Mouse (Mus musculus) kidney, postnatal 0 days (tissue): ENCODE results near the gene Myo1h. TPM values are rescaled to one million over a fixed set of nuclear protein-coding genes. Genes with fewer than 3 reads are reported as not detected.

ENCODE experiments used
- ATAC-seq: fragments of 200-750 bp; cut with Nextera tagmentation; replicated peaks from 2 replicates; pipeline ENCODE4 v1.8.0; 2017; ENCODE audit warnings: low read depth, moderate number of reproducible peaks, moderate TSS enrichment, moderate library complexity; ENCODE audit not compliant: low FRiP score
- DNase-seq: peaks from one replicate; pipeline ENCODE4 v3.0.0-alpha.2; 2016; ENCODE audit warnings: low spot score
- H3K27ac ChIP-seq: fragments of 300-500 bp; sonication (generic); 2 replicates; pipeline ENCODE4 v1.5.1; 2014; ENCODE audit warnings: mild to moderate bottlenecking
- H3K27me3 ChIP-seq: fragments of 300-500 bp; sonication (generic); 2 replicates; pipeline ENCODE4 v1.6.1; 2014; ENCODE audit warnings: low read length, mixed read lengths; ENCODE audit not compliant: insufficient read depth
- H3K36me3 ChIP-seq: fragments of 300-500 bp; sonication (generic); 2 replicates; pipeline ENCODE4 v1.6.1; 2014; ENCODE audit warnings: low read length, mixed read lengths; ENCODE audit not compliant: insufficient read depth
- H3K4me1 ChIP-seq: fragments of 300-500 bp; sonication (generic); replicated peaks from 2 replicates; pipeline ENCODE4 v1.6.1; 2014; ENCODE audit warnings: antibody characterized with exemption, low read length, mixed read lengths; ENCODE audit not compliant: insufficient read depth
- H3K4me2 ChIP-seq: fragments of 300-500 bp; sonication (generic); 2 replicates; pipeline ENCODE4 v1.6.1; 2014; ENCODE audit warnings: mild to moderate bottlenecking, low read length, moderate library complexity, mixed read lengths
- H3K4me3 ChIP-seq: fragments of 300-500 bp; sonication (generic); replicated peaks from 2 replicates; pipeline ENCODE4 v1.5.1; 2014; ENCODE audit warnings: low read depth, low read length
- H3K9ac ChIP-seq: fragments of 300-500 bp; sonication (generic); 2 replicates; pipeline ENCODE4 v1.6.1; 2014; ENCODE audit warnings: low read depth, low read length
- H3K9me3 ChIP-seq: fragments of 300-500 bp; sonication (generic); replicated peaks from 2 replicates; pipeline ENCODE4 v1.6.1; 2016; ENCODE audit warnings: low read length, inconsistent platforms, mixed read lengths
- CTCF ChIP-seq: IDR thresholded peaks from 2 replicates; pipeline ENCODE4 v1.5.1; 2016; ENCODE audit warnings: antibody characterized with exemption, low read depth, mild to moderate bottlenecking, moderate library complexity
- WGBS: fragments of 180-500 bp; shearing (Covaris S2); extraction: QIAGEN DNeasy Blood & Tissue Kit; methylation state at CpG from one replicate; pipeline ENCODE4 v1.1.7; 2014; 5-methylcytosine and 5-hydroxymethylcytosine counted together
- polyA plus RNA-seq: library from polyadenylated mRNA; unstranded; fragments of >200 nt; fragmentation: Nextera tagmentation; extraction: Ambion mirVana; gene quantifications from 2 replicates; pipeline ENCODE4 v1.2.1, GENCODE M21; 2015

Gene Myo1h
- polyA plus RNA-seq, 1 experiment from 2014 or later = 1.4 TPM

DNA sequence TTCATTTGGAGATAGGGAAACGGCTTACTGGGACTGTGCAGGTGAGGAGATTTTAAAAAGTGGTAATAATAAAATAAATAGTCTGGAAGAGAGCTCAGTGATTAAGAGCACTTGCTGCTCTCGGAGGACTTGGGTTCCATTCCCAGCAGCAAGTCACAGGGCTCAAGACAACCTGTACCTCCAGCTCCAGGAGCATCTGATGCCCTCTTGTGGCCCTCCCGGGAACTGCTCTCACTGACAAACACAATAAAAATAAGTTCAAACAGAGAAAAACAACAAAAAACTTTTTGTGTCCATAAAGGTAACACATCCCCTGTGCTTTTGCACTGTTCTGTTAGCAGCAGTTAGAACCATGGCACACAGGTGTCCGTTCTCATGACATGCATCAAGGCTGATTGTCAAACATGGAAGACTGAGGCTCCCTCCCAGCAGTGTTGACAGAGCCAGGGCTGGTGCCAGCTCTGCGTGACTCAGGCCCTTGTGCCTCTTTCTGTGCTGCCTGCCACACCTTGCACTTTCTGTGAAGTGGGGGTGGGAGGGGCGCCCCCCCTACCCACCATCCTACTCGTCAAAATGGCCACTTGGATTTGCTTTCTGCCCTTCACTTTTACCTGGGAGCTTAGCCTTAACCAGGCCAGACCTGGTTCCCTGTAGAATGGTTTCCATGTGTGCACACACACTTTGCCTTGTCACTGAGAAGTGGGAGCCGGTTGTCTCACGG, 94.4 kb downstream of the Myo1h start:
- Histone ChIP-seq H3K4me1 (peaks cover 16% of the 10 kb centered on the region), H3K9me3 (no peaks in the 10 kb centered on the region), H3K27ac (no peak overlapping the region), H3K27me3 (no peaks in the 10 kb centered on the region), H3K36me3 (peaks cover 28% of the 10 kb centered on the region), H3K4me3 (no peak overlapping the region), H3K9ac (no peak overlapping the region), H3K4me2 (no peak overlapping the region)
- peak; percentile 80 for TF ChIP-seq CTCF
- ATAC-seq = no peak
- WGBS = 76% methylated on average over 9 of the region's 9 CpGs
- DNase-seq = peak; percentile 35

DNA sequence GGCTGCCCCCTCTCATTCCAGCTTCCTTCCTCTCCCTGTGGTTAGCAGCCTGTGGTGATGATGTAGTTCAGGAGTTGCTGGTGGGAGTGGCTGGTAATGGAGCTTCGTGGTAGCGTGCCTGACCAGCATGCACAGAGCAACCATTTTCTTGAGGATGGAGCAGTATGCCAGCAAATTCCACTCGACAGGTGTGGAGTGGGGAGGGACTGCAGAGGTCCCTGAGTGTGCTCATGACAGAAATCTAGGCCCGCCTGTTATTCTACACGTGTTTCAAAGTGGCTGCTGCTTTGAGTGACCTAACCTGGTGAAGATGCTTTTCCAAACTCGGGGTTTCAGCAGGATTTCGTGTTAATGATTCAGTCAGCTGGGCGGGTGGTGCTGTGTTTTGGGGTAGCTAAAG, 95.5 kb downstream of the Myo1h start:
- 89% methylated on average over 8 of the region's 8 CpGs for WGBS
- Histone ChIP-seq H3K27me3 (no peaks in the 10 kb centered on the region), H3K4me1 (peaks cover 10% of the 10 kb centered on the region; the same call in 1 of the 2 replicates), H3K27ac (no peak overlapping the region), H3K9ac (no peak overlapping the region), H3K36me3 (peaks cover 37% of the 10 kb centered on the region), H3K4me3 (no peak overlapping the region), H3K4me2 (no peak overlapping the region), H3K9me3 (no peaks in the 10 kb centered on the region)
- ATAC-seq = no peak
- no peak for DNase-seq
- no peak for TF ChIP-seq CTCF

GRCm38 (mm10) chr5:114393169-114393568, 104.2 kb downstream of the Myo1h start:
- Histone ChIP-seq H3K9ac (no peak overlapping the region), H3K27ac (no peak overlapping the region), H3K4me1 (no peaks in the 10 kb centered on the region), H3K9me3 (no peaks in the 10 kb centered on the region), H3K4me2 (no peak overlapping the region), H3K4me3 (no peak overlapping the region), H3K27me3 (no peaks in the 10 kb centered on the region), H3K36me3 (peaks cover 68% of the 10 kb centered on the region)
- no peak for DNase-seq
- ATAC-seq = peak; percentile 52; the same call in 1 of the 2 replicates
- no peak for TF ChIP-seq CTCF
- 70% methylated on average over 9 of the region's 9 CpGs for WGBS

DNA sequence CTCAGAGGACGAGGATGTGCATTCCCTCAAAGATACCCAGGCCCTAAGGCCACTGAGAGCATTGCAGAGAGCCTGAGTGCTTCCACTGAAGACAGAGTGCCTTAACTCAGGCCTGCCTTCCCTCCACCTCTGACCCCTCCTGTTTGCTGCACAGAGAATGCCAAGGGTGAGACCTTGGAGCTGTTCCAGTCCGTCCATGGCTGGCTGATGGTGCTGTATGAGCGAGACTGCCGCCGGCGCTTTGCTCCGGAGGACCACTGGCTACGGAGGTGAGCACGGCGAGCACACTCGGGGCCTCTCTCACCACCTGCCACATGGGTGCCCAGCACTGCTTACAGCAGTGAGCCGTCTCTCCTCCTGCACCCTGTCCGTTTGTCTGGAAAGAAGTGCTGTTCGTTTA, 117.6 kb downstream of the Myo1h start:
- 92% methylated on average over 14 of the region's 14 CpGs for WGBS
- DNase-seq (no peak), ATAC-seq (no peak)
- no peak overlapping the region for H3K4me3 ChIP-seq
- no peaks in the 10 kb centered on the region for H3K27me3 ChIP-seq
- H3K4me1 ChIP-seq = no peaks in the 10 kb centered on the region
- no peak for TF ChIP-seq CTCF
- no peaks in the 10 kb centered on the region for H3K9me3 ChIP-seq
- H3K4me2 ChIP-seq = no peak overlapping the region
- no peak overlapping the region for H3K27ac ChIP-seq
- peaks cover 96% of the 10 kb centered on the region for H3K36me3 ChIP-seq
- H3K9ac ChIP-seq = no peak overlapping the region

DNA sequence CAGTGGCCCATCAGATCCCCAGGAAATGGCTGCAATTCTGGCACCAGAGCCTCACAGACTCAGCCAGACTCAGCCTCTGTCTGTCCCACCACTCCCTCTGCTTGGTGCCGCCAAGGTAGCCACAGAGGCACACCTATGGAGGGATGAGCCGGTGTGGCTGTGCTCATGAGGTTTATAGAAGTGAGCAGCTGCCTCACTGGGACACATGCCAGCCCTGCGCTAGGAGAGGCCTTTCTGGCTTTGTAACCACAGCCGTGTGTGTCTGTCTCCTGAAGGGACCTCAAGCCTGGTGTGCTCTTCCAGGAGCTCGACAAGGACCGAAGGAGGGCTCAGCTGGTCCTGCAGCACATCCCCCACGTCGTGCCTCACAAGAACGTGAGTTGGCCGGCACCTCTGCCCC, 118.3 kb downstream of the Myo1h start:
- Histone ChIP-seq H3K4me1 (no peaks in the 10 kb centered on the region), H3K4me3 (no peak overlapping the region), H3K9me3 (no peaks in the 10 kb centered on the region), H3K4me2 (no peak overlapping the region), H3K36me3 (peaks cover 97% of the 10 kb centered on the region), H3K9ac (no peak overlapping the region), H3K27ac (no peak overlapping the region), H3K27me3 (no peaks in the 10 kb centered on the region)
- DNase-seq = no peak
- WGBS = 76% methylated on average over 10 of the region's 10 CpGs
- no peak for TF ChIP-seq CTCF
- no peak for ATAC-seq

- Histone ChIP-seq H3K4me1 (no peaks in the 10 kb centered on the region), H3K27ac (no peak overlapping the region), H3K9ac (no peak overlapping the region), H3K9me3 (no peaks in the 10 kb centered on the region), H3K27me3 (no peaks in the 10 kb centered on the region), H3K4me3 (no peak overlapping the region), H3K4me2 (no peak overlapping the region), H3K36me3 (peaks cover 96% of the 10 kb centered on the region)
- whole genome bisulfite sequencing = 79% methylated on average over 9 of the region's 9 CpGs
- no peak for TF ChIP-seq CTCF
- DNase-seq (no peak), ATAC-seq (no peak)
These were observed 118.8 kb downstream of the Myo1h start for GRCm38 (mm10) chr5:114407810-114408209.

DNA sequence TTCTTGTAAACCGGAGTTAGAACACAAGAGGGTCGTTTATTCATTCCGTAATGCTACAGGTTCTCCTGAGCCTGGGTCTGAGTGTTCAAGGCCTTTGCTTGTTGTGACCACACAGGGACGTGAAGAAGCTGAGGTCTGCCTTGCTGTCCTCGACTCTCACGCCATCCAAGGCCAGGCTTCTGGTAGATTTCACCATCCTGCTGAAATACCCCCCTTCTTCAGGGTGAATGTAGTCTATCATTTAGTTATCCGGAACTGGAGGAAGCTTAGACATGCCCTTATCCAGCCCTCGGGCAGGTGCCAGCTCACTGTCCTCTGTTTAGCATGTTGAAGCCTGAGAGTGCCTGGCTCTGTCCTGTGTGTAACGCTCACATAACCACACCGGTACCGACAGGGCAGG, 119.9 kb downstream of the Myo1h start:
- Histone ChIP-seq H3K9ac (no peak overlapping the region), H3K4me2 (no peak overlapping the region), H3K36me3 (peaks cover 85% of the 10 kb centered on the region), H3K4me3 (no peak overlapping the region), H3K27ac (no peak overlapping the region), H3K9me3 (no peaks in the 10 kb centered on the region), H3K4me1 (no peaks in the 10 kb centered on the region), H3K27me3 (no peaks in the 10 kb centered on the region)
- no peak for TF ChIP-seq CTCF
- DNase-seq (no peak), ATAC-seq (no peak)
- WGBS = 86% methylated on average over 11 of the region's 11 CpGs
